Mouse (Mus musculus): ENCODE measurements at regions not wholly inside any gene's neighbourhood (a gene's known extent, or its start where the extent isn't known, plus 50 kb on each side); places are given as distances from the start of the nearest gene placed in this dataset.

DNA sequence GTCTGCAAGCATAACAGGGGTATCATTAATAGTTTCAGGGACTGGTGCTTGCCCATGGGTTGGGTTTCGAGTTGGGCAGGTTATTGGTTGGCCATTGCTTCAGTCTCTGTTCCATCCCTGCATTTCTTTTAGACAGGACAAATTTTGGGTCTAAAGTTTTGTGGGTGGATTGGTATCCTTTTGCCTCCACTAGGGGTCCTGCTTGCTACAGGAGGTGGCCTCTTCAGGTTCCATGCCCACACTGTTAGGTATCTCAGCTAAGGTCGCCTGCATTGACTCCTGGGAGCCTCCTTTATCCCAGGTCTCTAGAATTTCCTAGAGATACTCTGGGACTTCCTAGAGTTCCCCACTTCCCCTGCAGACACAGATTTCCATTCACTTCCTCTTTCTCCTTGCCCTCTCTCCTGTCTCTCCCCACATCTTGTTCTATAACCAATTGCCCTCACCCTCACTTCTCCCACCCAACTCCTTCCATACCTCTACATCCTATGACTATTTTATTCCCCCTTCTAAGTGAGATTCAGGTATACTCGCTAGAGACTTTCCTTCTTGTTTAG lies 278.2 kb downstream of the 1700017N19Rik start:
- ATAC-seq (replicated peaks; ENCODE audit: low FRiP score, poor library complexity, severe bottlenecking) = no peak

DNA sequence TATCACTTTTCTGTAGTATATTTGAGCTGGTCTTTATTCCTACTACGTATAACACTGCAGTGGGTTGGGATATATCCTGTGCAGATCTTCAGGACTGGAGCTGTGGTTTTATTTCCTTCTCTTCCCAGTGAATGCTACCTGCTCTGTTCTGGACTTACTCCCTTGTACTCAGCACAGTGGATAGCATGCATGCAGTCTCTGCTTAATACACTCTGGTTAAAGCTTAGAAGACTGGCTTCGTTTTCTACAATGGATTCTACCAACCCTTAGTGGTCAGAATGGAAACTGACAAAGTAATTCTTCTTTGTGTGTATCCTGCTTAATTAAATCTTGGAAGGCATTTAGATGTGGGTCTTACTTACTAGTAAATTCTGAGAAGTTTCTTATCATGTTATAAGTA lies 292.3 kb downstream of the 1700017N19Rik start:
- 0 out of 2 replicates have a peak, but pooled peaks have one; percentile 30 for ATAC-seq (replicated peaks; ENCODE audit: low FRiP score, poor library complexity, severe bottlenecking)

DNA sequence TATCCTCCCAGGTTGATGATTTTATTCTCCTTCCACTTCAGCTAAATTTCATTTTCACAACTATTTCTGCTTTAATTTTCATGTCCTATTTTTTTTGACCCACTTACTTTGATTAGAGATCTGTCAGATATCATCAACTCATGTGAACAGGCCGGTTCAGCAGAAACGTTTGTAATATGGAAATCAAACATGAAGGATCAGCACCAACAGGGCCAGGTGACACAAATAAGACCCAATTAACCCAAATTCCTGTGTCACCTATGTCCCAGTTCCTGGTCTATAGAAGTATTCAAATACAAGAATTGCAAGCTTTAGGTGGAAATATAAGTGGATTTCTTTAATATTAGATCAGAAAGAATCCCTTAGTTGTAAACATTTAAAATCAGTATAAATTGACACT lies 332.7 kb downstream of the 1700017N19Rik start:
- ATAC-seq (replicated peaks; ENCODE audit: low FRiP score, poor library complexity, severe bottlenecking) = no peak

DNA sequence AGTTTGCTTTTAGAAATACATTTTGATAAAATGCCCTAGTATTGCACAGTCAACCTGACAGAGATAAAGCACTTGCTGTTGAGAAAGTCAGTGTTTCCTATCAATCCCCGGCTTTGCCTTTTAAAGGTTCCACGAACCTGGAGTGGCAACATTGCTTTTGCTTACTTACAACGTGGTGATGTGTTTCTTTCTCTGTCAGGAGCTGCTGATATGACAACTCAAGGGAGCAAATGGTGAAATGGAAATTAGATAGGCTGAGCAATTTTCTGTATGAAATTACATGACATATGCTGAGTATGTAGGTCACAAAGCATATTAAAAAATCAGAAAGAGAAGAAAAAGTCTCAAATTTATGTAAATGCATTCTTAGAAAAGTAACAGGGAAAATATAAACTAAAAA lies 336.8 kb downstream of the 1700017N19Rik start:
- ATAC-seq (replicated peaks; ENCODE audit: low FRiP score, poor library complexity, severe bottlenecking) = no peak

DNA sequence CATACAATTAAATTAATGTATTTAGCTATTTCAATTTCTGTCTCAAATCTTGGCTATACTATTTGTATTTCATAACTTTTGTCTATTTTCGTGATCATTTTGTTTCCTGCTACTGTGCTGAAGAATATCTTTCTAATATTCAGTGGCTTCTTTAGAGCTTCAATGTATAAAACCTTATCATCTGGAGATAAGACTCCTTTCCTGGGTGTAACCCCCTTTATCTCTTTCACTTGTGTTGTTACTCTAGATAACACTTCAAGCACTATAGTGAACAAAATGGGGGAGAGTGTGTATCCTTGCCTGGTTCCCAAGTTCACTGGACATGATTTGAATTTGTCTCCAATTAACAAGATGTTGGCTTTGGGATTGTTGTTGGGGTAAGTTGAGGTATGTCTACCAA lies 341.5 kb downstream of the 1700017N19Rik start:
- ATAC-seq (replicated peaks; ENCODE audit: low FRiP score, poor library complexity, severe bottlenecking) = no peak

DNA sequence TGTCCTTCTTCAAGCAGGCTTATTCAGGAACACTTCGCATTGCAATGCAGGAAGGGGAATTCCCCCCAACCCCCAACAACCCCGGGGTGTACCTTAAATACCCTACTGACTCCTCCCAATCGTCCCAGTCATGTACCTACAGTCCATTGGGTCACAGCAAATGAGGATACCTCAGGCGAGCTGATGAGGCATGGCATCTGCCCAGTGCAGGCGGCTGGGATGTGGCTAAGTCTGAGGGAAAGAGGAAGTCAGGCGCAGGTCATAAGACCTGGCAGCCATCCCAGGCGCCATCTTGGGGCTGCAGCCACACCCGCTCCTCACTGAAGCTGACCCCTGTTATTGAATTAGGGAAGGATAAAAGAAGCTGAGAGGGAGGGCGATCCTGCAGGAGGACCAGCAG lies 368.1 kb downstream of the 1700017N19Rik start:
- ATAC-seq (replicated peaks; ENCODE audit: low FRiP score, poor library complexity, severe bottlenecking) = no peak

DNA sequence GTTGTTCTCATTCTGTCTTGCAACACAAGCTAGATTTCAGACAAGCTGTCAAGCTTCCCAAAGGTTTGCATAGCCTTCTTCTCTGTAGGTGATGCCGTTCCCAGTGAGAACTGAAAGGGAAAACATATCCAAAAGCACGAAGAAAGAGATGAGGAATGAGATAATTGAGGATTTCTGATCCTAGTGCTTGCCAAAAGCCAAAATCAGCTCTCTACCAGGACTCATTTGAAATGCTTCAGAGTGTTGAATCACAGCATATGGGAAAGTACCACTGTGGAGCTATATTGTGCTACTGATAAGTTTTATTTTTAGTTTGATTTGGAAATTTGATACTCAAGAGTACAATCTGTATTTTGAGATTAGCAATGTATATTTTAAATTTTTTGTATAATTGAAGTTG lies 413.2 kb downstream of the 1700017N19Rik start:
- ATAC-seq (replicated peaks; ENCODE audit: low FRiP score, poor library complexity, severe bottlenecking) = no peak

DNA sequence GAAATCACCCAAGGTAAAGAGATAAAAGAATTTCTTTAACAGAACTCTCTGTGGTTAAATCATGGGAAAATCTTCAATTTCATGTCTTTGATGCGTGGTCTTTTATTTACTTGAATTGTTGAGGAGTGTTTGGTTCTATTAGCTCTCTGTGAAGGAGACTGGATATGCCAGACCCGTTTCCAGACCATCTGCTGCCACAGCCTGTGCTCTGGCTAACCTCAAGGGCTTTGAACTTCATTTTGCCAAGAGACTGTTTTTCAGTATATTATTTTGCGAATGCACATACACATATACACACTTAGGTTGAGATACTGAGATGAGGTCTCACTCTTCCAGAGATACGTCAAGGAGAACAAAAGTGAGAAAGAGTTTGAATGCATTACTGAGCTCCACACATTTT lies 414.4 kb downstream of the 1700017N19Rik start:
- ATAC-seq (replicated peaks; ENCODE audit: low FRiP score, poor library complexity, severe bottlenecking) = no peak

DNA sequence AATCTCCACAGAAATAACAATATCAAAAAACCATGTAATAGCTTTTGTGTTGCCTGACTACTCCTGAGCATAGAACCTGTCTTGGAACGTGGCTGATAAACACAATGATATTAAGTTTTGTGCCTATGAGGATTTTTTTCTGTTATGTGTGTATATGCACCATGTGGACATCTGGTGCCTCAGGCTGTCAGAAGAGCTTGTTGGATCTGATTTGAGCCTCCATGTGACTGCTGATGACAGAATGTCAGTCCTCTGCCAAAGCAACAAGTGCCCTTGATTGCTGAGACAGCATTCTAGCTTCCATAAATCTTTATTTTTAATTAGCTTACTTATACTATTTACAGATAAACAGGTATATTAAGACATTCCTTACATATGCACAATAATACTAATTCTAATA lies 425.1 kb downstream of the 1700017N19Rik start:
- ATAC-seq (replicated peaks; ENCODE audit: low FRiP score, poor library complexity, severe bottlenecking) = no peak

DNA sequence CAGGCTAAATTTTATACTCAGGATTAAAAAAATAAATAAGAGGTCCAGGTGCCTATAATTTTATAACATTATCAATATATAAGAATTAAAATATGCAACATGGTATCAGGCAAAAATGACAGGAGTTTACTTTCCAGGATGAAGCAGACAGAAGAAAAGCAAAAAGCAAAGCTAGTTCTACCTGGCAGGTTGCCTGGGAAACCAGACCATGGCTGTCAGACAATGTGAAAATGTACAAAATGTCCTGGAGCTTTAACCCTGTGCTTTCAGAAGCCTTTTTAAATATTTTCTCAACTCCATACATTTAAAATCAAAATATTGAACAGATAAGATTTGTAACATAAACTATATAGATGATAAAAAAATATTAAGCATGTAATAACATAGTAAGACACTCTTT lies 448.3 kb downstream of the 1700017N19Rik start:
- no peak for ATAC-seq (replicated peaks; ENCODE audit: low FRiP score, poor library complexity, severe bottlenecking)

DNA sequence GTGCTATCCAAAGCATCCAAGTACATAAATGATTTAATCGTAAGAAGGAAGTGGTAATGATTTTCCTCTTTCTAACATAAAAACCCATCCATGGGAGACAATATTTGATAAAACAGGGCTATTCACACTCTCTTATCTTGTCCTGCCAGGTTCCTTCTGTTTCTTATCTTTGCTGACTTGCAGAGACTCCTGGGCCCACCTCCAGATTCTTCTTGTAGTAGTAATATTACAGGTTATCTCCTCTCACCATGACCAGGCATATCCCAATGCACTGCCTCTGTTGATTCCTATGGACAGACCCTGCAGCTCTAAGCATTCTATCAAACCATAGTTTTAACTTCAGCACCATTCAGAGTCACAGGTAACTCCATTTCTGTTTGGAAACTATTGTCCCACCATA lies 448.8 kb downstream of the 1700017N19Rik start:
- no peak for ATAC-seq (replicated peaks; ENCODE audit: low FRiP score, poor library complexity, severe bottlenecking)
